Mouse (Mus musculus): ENCODE data around the gene Dqx1. TPM values are rescaled to one million over a fixed set of nuclear protein-coding genes. Genes with fewer than 3 reads are reported as not detected.

Dqx1 gene
- 0.33 and 0.62 TPM in 2 replicates for polyA plus RNA-seq (2014; fragmentation: Nextera tagmentation; extraction: Ambion mirVana)

GRCm38 (mm10) chr6:83057790-83058189 lies at the start of gene Dqx1:
Dqx1 (plus strand) TSS chr6:83057844.
- Histone ChIP-seq H3K4me3 (ENCODE audit: low read depth, low read length) (no peak within 1 kb of the TSS), H3K4me2 (ENCODE audit: low read length) (no peak within 1 kb of the TSS), H3K9ac (ENCODE audit: low read length) (no peak within 1 kb of the TSS), H3K9me3 (replicated peaks; ENCODE audit: control insufficient read depth, low read length) (no peaks in the 10 kb centered on the region), H3K27me3 (replicated peaks; ENCODE audit: control insufficient read depth, insufficient read depth, low read length) (peaks cover 9% of the 10 kb centered on the region), H3K27ac (ENCODE audit: low read depth, low read length) (no peak within 1 kb of the TSS), H3K36me3 (ENCODE audit: control insufficient read depth, insufficient read depth, low read length) (peaks cover 15% of the 10 kb centered on the region), H3K4me1 (ENCODE audit: control insufficient read depth, insufficient read depth, low read length) (peaks cover 15% of the 10 kb centered on the region)
- DNase-seq (ENCODE audit: low spot score) (peak; percentile 42), ATAC-seq (no peak)
- WGBS: 45% methylated on average over 3 of the region's 3 CpGs

DNA sequence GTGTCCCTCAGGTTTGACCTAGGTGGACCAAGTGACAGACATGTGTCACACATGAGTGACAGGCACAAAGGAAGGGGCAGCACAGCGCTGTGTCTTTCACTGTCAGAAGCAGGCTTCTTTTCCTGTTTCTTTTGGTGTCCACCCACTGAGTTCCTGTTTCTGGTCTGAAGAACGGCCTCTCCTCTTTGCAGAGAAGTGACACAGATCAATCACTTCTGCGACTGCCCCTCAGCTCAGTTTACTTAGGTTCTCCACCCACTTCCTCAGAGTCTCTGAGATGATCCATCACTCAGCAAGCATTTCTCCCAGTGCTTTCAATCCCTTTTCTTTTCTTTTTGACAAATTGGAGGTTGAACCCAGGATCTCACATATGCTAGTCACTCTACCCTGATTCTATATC lies 49.0 kb upstream of the Dqx1 start:
- Histone ChIP-seq H3K9me3 (replicated peaks; ENCODE audit: control insufficient read depth, low read length) (no peaks in the 10 kb centered on the region), H3K4me2 (ENCODE audit: low read length) (no peak overlapping the region), H3K4me1 (ENCODE audit: control insufficient read depth, insufficient read depth, low read length) (no peaks in the 10 kb centered on the region), H3K27ac (ENCODE audit: low read depth, low read length) (no peak overlapping the region), H3K36me3 (ENCODE audit: control insufficient read depth, insufficient read depth, low read length) (no peaks in the 10 kb centered on the region), H3K27me3 (replicated peaks; ENCODE audit: control insufficient read depth, insufficient read depth, low read length) (no peaks in the 10 kb centered on the region), H3K9ac (ENCODE audit: low read length) (no peak overlapping the region), H3K4me3 (ENCODE audit: low read depth, low read length) (no peak overlapping the region)
- DNase-seq (ENCODE audit: low spot score) (no peak), ATAC-seq (no peak)
- WGBS: 79% methylated on average over 3 of the region's 3 CpGs

GRCm38 (mm10) chr6:83010010-83010409 lies 47.6 kb upstream of the Dqx1 start:
- H3K27ac ChIP-seq (ENCODE audit: low read depth, low read length): no peak overlapping the region
- H3K4me2 ChIP-seq (ENCODE audit: low read length): no peak overlapping the region
- no peak overlapping the region for H3K9ac ChIP-seq (ENCODE audit: low read length)
- H3K4me3 ChIP-seq (ENCODE audit: low read depth, low read length): no peak overlapping the region
- DNase-seq (ENCODE audit: low spot score) (no peak), ATAC-seq (no peak)
- H3K27me3 ChIP-seq (replicated peaks; ENCODE audit: control insufficient read depth, insufficient read depth, low read length): no peaks in the 10 kb centered on the region
- H3K9me3 ChIP-seq (replicated peaks; ENCODE audit: control insufficient read depth, low read length): no peaks in the 10 kb centered on the region
- no peaks in the 10 kb centered on the region for H3K36me3 ChIP-seq (ENCODE audit: control insufficient read depth, insufficient read depth, low read length)
- 75% methylated on average over 7 of the region's 7 CpGs for WGBS
- H3K4me1 ChIP-seq (ENCODE audit: control insufficient read depth, insufficient read depth, low read length): no peaks in the 10 kb centered on the region

- 89% methylated on average over 7 of the region's 7 CpGs for WGBS
- H3K36me3 ChIP-seq (ENCODE audit: control insufficient read depth, insufficient read depth, low read length): no peaks in the 10 kb centered on the region
- no peak overlapping the region for H3K27ac ChIP-seq (ENCODE audit: low read depth, low read length)
- ATAC-seq: no peak
- H3K4me2 ChIP-seq (ENCODE audit: low read length): no peak overlapping the region
- H3K27me3 ChIP-seq (replicated peaks; ENCODE audit: control insufficient read depth, insufficient read depth, low read length): no peaks in the 10 kb centered on the region
- no peak for DNase-seq (ENCODE audit: low spot score)
- no peak overlapping the region for H3K4me3 ChIP-seq (ENCODE audit: low read depth, low read length)
- no peaks in the 10 kb centered on the region for H3K9me3 ChIP-seq (replicated peaks; ENCODE audit: control insufficient read depth, low read length)
- no peaks in the 10 kb centered on the region for H3K4me1 ChIP-seq (ENCODE audit: control insufficient read depth, insufficient read depth, low read length)
- no peak overlapping the region for H3K9ac ChIP-seq (ENCODE audit: low read length)
Observed at GRCm38 (mm10) chr6:83011255-83011654, 46.4 kb upstream of the Dqx1 start.

- ATAC-seq: no peak
- no peak overlapping the region for H3K27ac ChIP-seq (ENCODE audit: low read depth, low read length)
- WGBS: 74% methylated on average over 6 of the region's 6 CpGs
- H3K4me3 ChIP-seq (ENCODE audit: low read depth, low read length): no peak overlapping the region
- no peak overlapping the region for H3K4me2 ChIP-seq (ENCODE audit: low read length)
- no peaks in the 10 kb centered on the region for H3K27me3 ChIP-seq (replicated peaks; ENCODE audit: control insufficient read depth, insufficient read depth, low read length)
- no peaks in the 10 kb centered on the region for H3K36me3 ChIP-seq (ENCODE audit: control insufficient read depth, insufficient read depth, low read length)
- no peaks in the 10 kb centered on the region for H3K9me3 ChIP-seq (replicated peaks; ENCODE audit: control insufficient read depth, low read length)
- no peak for DNase-seq (ENCODE audit: low spot score)
- no peak overlapping the region for H3K9ac ChIP-seq (ENCODE audit: low read length)
- no peaks in the 10 kb centered on the region for H3K4me1 ChIP-seq (ENCODE audit: control insufficient read depth, insufficient read depth, low read length)
Observed at GRCm38 (mm10) chr6:83011756-83012155, 45.9 kb upstream of the Dqx1 start.

GRCm38 (mm10) chr6:83013444-83013843 lies 44.2 kb upstream of the Dqx1 start:
- no peak for ATAC-seq
- no peak for DNase-seq (ENCODE audit: low spot score)
- no peak overlapping the region for H3K4me3 ChIP-seq (ENCODE audit: low read depth, low read length)
- WGBS: 67% methylated on average over 5 of the region's 5 CpGs
- H3K4me1 ChIP-seq (ENCODE audit: control insufficient read depth, insufficient read depth, low read length): no peaks in the 10 kb centered on the region
- H3K27me3 ChIP-seq (replicated peaks; ENCODE audit: control insufficient read depth, insufficient read depth, low read length): no peaks in the 10 kb centered on the region
- no peak overlapping the region for H3K9ac ChIP-seq (ENCODE audit: low read length)
- H3K9me3 ChIP-seq (replicated peaks; ENCODE audit: control insufficient read depth, low read length): no peaks in the 10 kb centered on the region
- no peaks in the 10 kb centered on the region for H3K36me3 ChIP-seq (ENCODE audit: control insufficient read depth, insufficient read depth, low read length)
- no peak overlapping the region for H3K27ac ChIP-seq (ENCODE audit: low read depth, low read length)
- H3K4me2 ChIP-seq (ENCODE audit: low read length): no peak overlapping the region

DNA sequence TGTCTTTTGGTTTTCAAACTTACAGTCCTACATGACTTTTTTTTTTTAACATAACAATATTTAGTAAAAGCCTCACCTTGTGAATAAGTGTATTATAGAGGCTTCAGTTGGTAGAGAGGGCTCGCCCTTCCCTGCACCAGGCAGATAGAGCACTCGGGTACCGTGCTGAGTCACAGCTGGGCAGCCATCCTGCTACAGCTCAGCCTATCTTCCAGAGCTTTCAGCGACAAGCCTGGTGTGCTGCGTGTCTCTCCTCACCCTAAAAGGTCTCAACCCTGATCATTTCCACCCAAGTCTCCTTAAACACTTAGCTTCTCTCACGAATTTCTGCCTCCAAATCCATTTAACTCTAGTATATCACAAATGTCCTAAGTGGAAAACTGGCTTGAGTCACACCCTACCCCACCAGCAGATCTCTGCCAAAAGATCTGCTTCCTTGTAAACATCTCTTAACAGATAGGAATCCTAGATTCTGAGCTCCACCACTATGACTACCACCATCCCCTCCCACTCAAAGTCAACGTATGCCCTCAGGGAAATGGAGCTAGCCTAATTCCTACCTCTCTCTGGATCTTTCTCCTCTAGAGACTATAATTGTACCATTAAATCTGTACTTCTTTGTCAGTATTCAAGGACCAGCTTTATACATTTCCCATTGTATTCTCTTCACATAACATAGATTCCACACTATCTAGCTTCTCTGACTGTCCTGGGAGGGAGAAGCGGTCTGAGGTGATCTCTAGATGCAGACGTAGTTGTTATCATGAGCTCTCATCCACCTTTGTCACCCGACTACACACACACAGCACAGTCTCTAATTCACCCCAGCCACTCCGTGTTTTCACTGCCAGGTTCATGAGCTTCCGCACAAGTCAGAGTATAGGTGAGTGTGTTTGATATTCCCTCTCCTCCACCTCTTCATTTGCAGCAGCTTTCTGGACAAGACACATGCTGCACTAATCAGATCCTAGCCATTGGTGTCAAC lies 42.9 kb upstream of the Dqx1 start:
- DNase-seq (ENCODE audit: low spot score): no peak
- WGBS: 79% methylated on average over 12 of the region's 12 CpGs
- Histone ChIP-seq H3K27me3 (replicated peaks; ENCODE audit: control insufficient read depth, insufficient read depth, low read length) (no peaks in the 10 kb centered on the region), H3K36me3 (ENCODE audit: control insufficient read depth, insufficient read depth, low read length) (no peaks in the 10 kb centered on the region), H3K9me3 (replicated peaks; ENCODE audit: control insufficient read depth, low read length) (no peaks in the 10 kb centered on the region), H3K27ac (ENCODE audit: low read depth, low read length) (no peak overlapping the region), H3K4me1 (ENCODE audit: control insufficient read depth, insufficient read depth, low read length) (no peaks in the 10 kb centered on the region), H3K4me2 (ENCODE audit: low read length) (no peak overlapping the region), H3K9ac (ENCODE audit: low read length) (no peak overlapping the region), H3K4me3 (ENCODE audit: low read depth, low read length) (no peak overlapping the region)
- no peak for ATAC-seq

DNA sequence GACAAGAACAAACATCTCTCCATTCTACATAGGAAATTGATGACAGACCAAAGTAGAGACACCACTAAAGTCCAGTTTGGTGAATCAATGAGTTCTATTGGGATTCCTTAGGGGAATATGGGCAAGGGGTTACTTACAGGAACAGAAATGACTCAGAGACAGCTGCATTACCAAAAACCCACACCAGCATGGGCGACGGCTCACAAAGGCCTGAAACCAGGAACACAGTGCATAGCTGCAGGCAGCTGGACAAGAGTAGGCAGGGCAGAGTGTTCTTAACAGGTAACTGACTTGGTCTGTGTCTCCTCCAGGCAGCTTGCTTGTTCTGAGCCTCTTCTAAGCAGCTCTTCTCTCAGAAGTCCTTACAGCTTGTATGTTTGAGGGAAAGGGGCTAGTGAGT lies 41.9 kb upstream of the Dqx1 start:
- H3K4me1 ChIP-seq (ENCODE audit: control insufficient read depth, insufficient read depth, low read length): no peaks in the 10 kb centered on the region

GRCm38 (mm10) chr6:83017190-83017589 lies 40.5 kb upstream of the Dqx1 start:
- H3K4me3 ChIP-seq (ENCODE audit: low read depth, low read length): no peak overlapping the region
- H3K4me1 ChIP-seq (ENCODE audit: control insufficient read depth, insufficient read depth, low read length): no peaks in the 10 kb centered on the region
- no peak overlapping the region for H3K4me2 ChIP-seq (ENCODE audit: low read length)
- H3K36me3 ChIP-seq (ENCODE audit: control insufficient read depth, insufficient read depth, low read length): no peaks in the 10 kb centered on the region
- no peaks in the 10 kb centered on the region for H3K9me3 ChIP-seq (replicated peaks; ENCODE audit: control insufficient read depth, low read length)
- WGBS: 72% methylated on average over 3 of the region's 3 CpGs
- no peak for DNase-seq (ENCODE audit: low spot score)
- H3K9ac ChIP-seq (ENCODE audit: low read length): no peak overlapping the region
- H3K27me3 ChIP-seq (replicated peaks; ENCODE audit: control insufficient read depth, insufficient read depth, low read length): no peaks in the 10 kb centered on the region
- no peak for ATAC-seq
- H3K27ac ChIP-seq (ENCODE audit: low read depth, low read length): no peak overlapping the region

More for the DNA sequence above, 41.9 kb upstream of the Dqx1 start:
- H3K4me3 ChIP-seq (ENCODE audit: low read depth, low read length): no peak overlapping the region
- DNase-seq (ENCODE audit: low spot score): no peak
- no peak for ATAC-seq
- H3K27ac ChIP-seq (ENCODE audit: low read depth, low read length): no peak overlapping the region
- H3K9ac ChIP-seq (ENCODE audit: low read length): no peak overlapping the region
- no peaks in the 10 kb centered on the region for H3K9me3 ChIP-seq (replicated peaks; ENCODE audit: control insufficient read depth, low read length)
- WGBS: 87% methylated on average over 2 of the region's 2 CpGs
- H3K4me2 ChIP-seq (ENCODE audit: low read length): no peak overlapping the region
- H3K36me3 ChIP-seq (ENCODE audit: control insufficient read depth, insufficient read depth, low read length): no peaks in the 10 kb centered on the region
- H3K27me3 ChIP-seq (replicated peaks; ENCODE audit: control insufficient read depth, insufficient read depth, low read length): no peaks in the 10 kb centered on the region

Data from forebrain, embryonic 14.5 days (tissue).